Mouse (Mus musculus) C2C12 (cell line): Measurements from ENCODE around the gene Nsun7.

ENCODE experiments used
- CTCF ChIP-seq: IDR thresholded peaks from one replicate; pipeline ENCODE4 v1.5.1; 2011; ENCODE audit not compliant: control insufficient read depth, insufficient read depth, insufficient read length
- MYOD1 ChIP-seq: IDR thresholded peaks from one replicate; pipeline ENCODE4 v1.6.1; 2011; ENCODE audit warnings: low read depth; ENCODE audit not compliant: control insufficient read depth, insufficient read length

- TF ChIP-seq CTCF (no peak), MYOD1 (no peak)
These were observed 42.6 kb downstream of the Nsun7 start for GRCm38 (mm10) chr5:66302085-66302815.
